Mouse (Mus musculus): ENCODE data around the gene Neurl4.

DNA sequence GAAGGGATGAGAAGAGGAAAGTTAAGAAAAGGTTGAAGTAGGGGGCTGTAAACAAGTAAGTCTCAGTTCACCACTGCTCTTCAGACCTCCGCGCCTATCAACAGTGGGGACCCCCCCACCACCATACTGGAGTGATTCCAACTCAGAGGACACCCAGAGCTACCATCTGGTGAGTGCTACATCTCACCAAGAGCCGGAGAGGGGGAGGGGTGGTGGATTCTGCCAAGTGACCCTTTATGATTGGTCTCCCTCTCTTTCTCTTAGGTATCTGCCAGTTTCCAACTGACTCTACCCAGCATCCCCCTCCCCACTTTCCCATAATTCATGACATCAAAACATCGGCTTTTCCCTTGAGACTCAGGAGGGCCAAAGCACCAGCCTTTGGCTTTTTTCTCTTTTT is 40.1 kb downstream of the Neurl4 start:
- no peak for TF ChIP-seq TAL1 (IDR thresholded peaks at IDR 0.05; ENCODE audit: low read length)
- no peak for TF ChIP-seq GATA1 (IDR thresholded peaks at IDR 0.05; ENCODE audit: low read length)
